Mouse (Mus musculus) left cerebral cortex, adult 8-10 months (tissue): ENCODE data around the gene Tgif2. TPM values are rescaled to one million over a fixed set of nuclear protein-coding genes. Genes with fewer than 3 reads are reported as not detected.
"Not testable (repeated sequence)": the region's sequence is repeated elsewhere in the genome, so short reads cannot be mapped to it uniquely, and the experiment has no call there.

Source experiments
- DNase-seq, 2 experiments: peaks; one replicate each; pipeline ENCODE4 v3.0.0; 2022; ENCODE audit warnings: low spot score in 2 of 2
- total RNA-seq, 4 experiments: library from RNA; stranded (reverse); gene quantifications; 2 replicates each; pipeline ENCODE4 v1.2.4; 2022

Gene Tgif2
- total RNA-seq, 4 experiments from 2014 or later: 0.55 to 1.1 (median 0.84) TPM

GRCm38 (mm10) chr2:156874047-156874759 lies 34.4 kb downstream of the Tgif2 start:
- DNase-seq: no peak

- DNase-seq: no peak
Observed at GRCm38 (mm10) chr2:156874760-156875510, 35.1 kb downstream of the Tgif2 start.

- DNase-seq: no peak
Observed at GRCm38 (mm10) chr2:156877726-156878125, 37.9 kb downstream of the Tgif2 start.

GRCm38 (mm10) chr2:156879541-156879940 lies 39.7 kb downstream of the Tgif2 start:
- no peak for DNase-seq

- no peak for DNase-seq
Observed at GRCm38 (mm10) chr2:156882431-156883001, 42.7 kb downstream of the Tgif2 start.

GRCm38 (mm10) chr2:156884396-156885211 lies 44.8 kb downstream of the Tgif2 start:
- no peak for DNase-seq

- DNase-seq: not testable (repeated sequence)
Observed at GRCm38 (mm10) chr2:156885666-156886065, 45.9 kb downstream of the Tgif2 start.

GRCm38 (mm10) chr2:156886084-156886631 lies 46.4 kb downstream of the Tgif2 start:
- no peak for DNase-seq

GRCm38 (mm10) chr2:156887017-156887416 lies 47.2 kb downstream of the Tgif2 start, which contains the start of gene Sla2:
TSS of gene Sla2 (minus strand) at chr2:156887192.
- no peak for DNase-seq

GRCm38 (mm10) chr2:156888490-156888889 lies 48.7 kb downstream of the Tgif2 start:
- no peak for DNase-seq

- DNase-seq: no peak
Observed at GRCm38 (mm10) chr2:156892240-156892639, 52.4 kb downstream of the Tgif2 start.

GRCm38 (mm10) chr2:156892821-156893220 lies 53.0 kb downstream of the Tgif2 start:
- DNase-seq: no peak

GRCm38 (mm10) chr2:156894496-156895265 lies 54.9 kb downstream of the Tgif2 start:
- DNase-seq: no peak

GRCm38 (mm10) chr2:156896384-156896914 lies 56.6 kb downstream of the Tgif2 start:
- no peak for DNase-seq

GRCm38 (mm10) chr2:156897034-156897433 lies 57.2 kb downstream of the Tgif2 start:
- DNase-seq: peak in 1 of 2 experiments; percentile 45

GRCm38 (mm10) chr2:156898374-156898773 lies 58.6 kb downstream of the Tgif2 start:
- no peak for DNase-seq

- DNase-seq: no peak
Observed at GRCm38 (mm10) chr2:156899184-156899583, 59.4 kb downstream of the Tgif2 start.

GRCm38 (mm10) chr2:156901344-156901743 lies 61.5 kb downstream of the Tgif2 start:
- DNase-seq: no peak

- no peak for DNase-seq
Observed at GRCm38 (mm10) chr2:156901883-156902282, 62.1 kb downstream of the Tgif2 start.

- DNase-seq: not testable (repeated sequence)
Observed at GRCm38 (mm10) chr2:156902411-156902810, 62.6 kb downstream of the Tgif2 start.
